Mouse (Mus musculus) cerebellum, adult (tissue): ENCODE data around the gene Pygb.

Experiments used
- ATAC-seq: cut with Nextera tagmentation; 2 replicates; pipeline ENCODE4 v1.9.2; 2017; ENCODE audit warnings: mild to moderate bottlenecking, moderate library complexity, mixed read lengths; ENCODE audit not compliant: insufficient number of reproducible peaks, low FRiP score, low TSS enrichment

The Pygb gene

DNA sequence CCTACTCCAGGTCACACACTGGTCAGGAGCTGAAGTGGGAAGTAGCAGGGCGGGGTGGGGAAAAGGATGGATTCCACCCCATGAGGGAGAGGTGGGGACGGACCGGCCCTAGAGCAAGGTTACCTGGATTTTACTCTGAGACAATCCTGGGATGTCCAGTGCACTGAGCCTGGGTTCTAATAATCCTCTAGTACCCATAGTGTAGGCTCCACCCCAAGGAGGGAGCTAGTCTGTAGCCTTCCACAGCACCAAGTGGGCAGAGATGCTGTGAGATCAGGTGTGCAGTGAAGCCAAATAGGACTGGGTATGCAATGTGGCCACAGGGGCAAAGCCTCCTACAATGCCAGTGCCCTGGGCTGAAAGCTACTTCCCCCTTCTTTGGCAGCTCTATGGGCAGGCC lies 51.2 kb downstream of the Pygb start:
- no peak for ATAC-seq

DNA sequence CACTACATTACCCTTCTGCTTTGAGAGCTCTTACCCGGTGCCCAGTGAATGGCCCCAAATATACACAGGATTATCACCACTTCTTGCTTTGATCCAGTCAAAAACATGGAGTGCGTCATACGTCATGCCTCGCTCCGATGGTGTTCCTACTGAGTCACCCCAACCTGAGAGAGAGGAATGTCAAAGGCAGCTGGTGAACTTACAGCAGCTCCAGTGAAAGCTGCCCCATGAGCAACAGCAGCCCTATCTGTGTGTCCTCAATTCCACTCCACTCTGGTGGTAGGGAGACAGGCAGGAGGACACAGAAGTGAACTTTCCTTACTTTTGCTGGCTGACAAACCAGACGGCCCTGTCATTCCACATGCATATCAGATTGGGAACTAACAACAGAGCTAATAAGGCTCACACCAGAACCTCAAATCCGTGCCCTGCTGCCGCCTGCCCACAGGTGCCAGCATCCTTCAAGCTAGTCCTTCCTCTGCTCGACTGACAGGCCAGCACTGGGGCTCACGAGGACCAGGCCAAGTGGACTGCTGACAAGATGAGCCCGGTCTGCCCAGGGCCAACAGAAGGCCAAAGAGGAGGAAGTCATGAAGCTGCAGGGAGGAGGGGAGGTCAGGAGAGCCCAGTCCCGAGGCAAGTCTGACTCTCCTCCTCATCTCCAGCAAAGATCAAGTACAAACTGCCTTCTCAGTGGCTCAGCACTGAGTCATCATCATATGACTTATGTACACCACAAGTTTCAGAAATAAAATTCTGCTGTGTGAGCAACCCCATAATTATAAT lies 53.3 kb downstream of the Pygb start:
- ATAC-seq = 0 out of 2 replicates have a peak, but pooled peaks have one; percentile 36

- no peak for ATAC-seq
Observed at GRCm38 (mm10) chr2:150841109-150841508, 54.6 kb downstream of the Pygb start.

- ATAC-seq = no peak
Observed at GRCm38 (mm10) chr2:150842049-150842461, 55.5 kb downstream of the Pygb start.

DNA sequence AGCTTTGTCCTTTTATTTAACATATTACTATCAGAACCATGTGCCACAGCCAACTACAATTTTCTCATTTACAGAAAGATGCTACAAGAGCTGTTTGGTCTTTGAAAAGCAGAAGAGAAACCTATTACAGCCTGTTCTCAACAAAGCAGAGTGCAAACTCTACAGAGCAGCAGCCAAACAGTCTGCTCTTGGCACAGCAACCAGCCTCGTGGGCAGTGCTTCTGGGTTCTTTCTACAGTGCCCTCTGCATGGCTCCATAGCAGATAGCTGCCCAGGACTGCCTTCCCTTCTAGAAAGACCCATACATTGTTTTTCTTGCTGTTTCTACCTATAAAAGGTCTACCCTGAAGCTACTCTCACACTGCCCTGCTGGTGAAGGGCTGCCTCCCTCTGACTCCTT lies 58.3 kb downstream of the Pygb start:
- no peak for ATAC-seq

DNA sequence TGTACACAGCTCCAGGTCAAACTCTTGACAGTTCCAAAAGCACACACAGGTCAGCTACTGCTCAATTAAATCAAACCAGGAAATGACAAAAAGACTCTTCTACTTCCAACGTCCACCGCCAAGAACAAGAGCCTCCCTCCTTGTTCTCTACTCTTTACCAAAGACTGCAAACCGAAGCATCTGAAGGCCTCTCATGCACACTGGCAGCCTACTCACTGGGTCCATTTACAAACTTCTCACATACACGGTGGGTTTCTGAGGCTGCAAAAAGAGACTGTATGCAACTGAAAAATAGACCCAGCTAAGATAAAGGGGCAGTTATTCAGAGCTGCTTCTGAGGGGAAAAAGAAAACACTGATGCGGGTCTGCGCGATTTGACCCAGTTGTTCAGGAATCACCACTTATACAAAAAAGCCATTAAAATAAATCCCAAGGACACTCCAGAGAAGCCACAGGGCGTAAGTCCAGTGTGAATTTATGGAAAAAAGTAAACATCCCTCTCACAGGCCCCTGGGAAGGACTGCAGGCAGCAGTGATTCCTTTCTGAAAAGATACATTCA lies 61.0 kb downstream of the Pygb start:
- no peak for ATAC-seq

GRCm38 (mm10) chr2:150851251-150851650 lies 64.7 kb downstream of the Pygb start:
- no peak for ATAC-seq

GRCm38 (mm10) chr2:150855186-150855585 lies 68.7 kb downstream of the Pygb start:
- ATAC-seq = no peak

- ATAC-seq = no peak
Observed at GRCm38 (mm10) chr2:150858724-150859487, 72.4 kb downstream of the Pygb start.

DNA sequence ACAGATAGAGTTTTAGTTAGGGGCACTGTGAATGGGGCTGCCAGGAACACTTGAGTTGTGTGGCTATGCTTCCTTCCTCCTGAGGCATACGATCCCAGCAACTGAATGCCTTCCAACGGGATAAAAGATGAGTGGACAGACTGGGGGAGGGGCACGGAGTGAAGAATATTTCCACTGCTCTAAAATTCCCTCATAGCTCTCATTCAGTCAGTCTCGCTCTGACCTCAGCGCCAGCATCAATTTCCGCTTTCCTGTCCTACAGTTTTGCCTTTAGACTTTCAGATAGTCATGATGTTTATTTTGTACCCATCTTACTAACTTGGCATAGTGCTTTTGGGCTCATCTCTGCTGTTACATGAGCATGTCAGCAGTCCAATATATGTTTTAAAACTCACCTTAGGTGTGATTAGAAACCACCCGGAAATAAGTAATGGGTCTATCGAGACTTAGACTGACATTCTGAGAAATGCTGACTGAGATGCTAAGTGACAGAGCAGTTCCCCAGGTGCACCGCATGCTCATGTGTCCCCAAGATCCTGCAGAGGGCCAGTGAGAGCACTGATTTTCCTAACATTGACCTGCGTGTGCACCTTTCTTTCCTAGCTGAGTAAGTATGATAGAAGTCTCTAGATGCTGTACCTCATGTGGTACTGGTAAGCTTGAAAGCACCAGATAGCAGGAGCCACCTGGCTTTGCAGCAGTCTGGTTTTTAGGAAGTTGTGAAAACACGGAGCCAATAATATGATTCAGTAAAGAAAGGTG lies 73.4 kb downstream of the Pygb start:
- no peak for ATAC-seq

GRCm38 (mm10) chr2:150861128-150861527 lies 74.6 kb downstream of the Pygb start:
- ATAC-seq = no peak

DNA sequence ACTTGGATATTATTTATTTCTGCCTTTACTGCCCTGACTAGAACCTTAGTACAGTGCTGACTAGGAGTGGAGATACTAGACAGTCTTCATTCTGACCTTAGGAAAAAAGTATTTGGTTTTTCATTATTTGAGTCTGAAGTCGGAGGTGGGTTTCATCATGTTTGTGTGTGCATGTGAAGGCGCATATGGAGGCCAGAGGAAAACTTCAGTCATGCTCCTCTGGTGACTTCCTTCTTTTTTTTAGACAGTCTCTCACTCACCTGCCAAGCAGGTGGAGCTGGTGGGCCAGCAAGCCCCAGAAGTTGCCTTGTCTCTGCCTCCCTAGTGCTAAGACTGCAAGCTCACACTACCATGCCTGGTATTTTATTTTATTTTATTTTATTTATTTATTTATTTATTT lies 80.5 kb downstream of the Pygb start:
- no peak for ATAC-seq

DNA sequence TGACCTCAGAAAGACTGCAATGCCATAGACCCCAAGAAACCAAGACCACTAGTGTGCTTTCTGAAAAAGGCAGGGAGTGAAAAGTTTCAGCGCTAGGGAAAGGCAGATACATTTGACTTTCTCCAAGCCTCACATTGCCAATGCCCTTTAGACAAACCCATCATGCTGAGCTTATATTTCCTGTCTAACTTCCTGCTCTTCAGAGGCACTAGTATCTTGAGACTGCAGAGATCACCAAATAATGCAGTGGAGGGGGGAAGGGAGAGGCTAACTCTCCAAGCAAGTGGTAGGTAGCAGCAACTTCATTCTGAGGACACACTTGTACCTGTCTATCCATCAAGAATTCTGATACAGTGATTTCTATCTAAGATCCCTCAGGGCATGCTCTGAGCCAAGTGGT lies 82.9 kb downstream of the Pygb start:
- ATAC-seq = no peak

DNA sequence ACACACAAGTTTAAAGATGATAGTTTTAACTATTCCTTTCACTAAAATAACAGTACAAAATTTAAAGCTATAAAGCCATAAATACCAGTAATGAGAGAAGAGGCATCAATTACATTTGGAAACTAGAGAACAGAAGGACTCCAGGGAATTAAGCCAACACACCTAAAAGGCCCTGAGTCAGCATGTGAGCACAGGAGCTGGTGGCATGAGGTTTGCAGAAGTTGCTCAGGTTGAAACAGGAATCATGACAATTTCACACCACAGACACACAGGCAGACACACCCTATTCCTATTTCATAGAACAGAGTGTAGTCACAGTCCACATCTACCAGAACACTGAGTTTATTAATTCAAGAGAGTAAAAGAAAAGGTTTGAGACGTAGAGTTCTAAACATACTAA lies 88.0 kb downstream of the Pygb start:
- peak; percentile 36; the same call in 1 of the 2 replicates for ATAC-seq

GRCm38 (mm10) chr2:150875226-150875625 lies 88.7 kb downstream of the Pygb start:
- no peak for ATAC-seq

DNA sequence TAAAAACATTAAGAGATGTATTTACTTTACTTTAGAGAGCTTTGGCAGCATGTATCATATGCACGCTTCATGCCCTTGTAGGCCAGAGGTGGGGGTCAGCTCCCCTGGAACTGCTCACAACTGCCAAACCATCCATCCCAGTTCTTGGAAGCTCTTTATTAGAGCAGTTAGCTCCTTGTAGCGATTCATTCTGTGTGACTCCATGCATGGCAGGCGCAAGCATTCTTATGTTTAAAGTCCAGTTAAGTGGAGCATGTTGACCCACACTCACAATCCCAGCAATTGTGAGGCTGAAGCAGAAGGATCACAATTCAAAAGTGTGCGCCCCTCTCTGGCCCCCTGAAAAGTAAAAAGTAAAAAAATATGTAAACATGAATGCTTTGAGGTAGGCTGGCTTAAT lies 91.0 kb downstream of the Pygb start:
- no peak for ATAC-seq
